Mouse (Mus musculus): ENCODE data around the gene Ifitm5.
A peak's percentile ranks its signal among the peaks of the same experiment; 100 is the strongest.
"Not testable (repeated sequence)": the region's sequence is repeated elsewhere in the genome, so short reads cannot be mapped to it uniquely, and the experiment has no call there.

Gene Ifitm5

DNA sequence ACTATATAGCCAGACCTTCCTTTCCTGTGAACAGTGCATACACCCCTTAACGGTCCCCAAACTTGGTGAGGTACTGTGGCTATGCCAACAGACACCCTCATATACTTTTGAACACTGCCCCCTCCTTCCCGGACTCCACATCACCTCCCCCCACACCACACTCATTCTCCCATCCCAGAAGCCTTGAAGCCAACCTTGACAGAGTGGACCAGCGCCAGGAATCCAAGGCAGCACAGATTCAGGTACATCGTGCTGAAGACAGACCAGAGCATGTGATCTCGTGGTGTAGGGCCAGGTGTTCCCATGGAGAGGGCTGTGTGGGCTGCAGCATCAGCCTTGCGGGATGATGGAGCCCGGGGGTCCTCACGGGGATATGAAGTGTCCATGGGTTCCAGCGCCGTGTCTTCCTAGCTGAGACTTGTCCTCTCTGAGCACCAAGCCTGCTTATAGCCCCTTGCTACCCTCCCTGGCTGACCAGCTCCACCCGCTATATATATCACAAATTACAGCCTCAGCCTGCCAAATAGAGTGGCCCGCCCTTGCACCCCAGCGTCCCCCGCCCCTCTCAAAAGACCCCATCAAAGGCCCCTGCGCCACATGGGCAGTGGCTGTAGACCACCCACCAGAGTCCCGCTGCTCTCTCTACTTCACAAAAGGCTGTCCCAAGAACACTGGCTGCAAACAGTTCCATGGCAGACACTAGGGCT is at the start of gene Ifitm5:
TSS of gene Ifitm5 (minus strand) at position 468 of the 707 bp plus-strand sequence.
- DNase-seq (ENCODE audit: low read depth, low spot score) = no peak

DNA sequence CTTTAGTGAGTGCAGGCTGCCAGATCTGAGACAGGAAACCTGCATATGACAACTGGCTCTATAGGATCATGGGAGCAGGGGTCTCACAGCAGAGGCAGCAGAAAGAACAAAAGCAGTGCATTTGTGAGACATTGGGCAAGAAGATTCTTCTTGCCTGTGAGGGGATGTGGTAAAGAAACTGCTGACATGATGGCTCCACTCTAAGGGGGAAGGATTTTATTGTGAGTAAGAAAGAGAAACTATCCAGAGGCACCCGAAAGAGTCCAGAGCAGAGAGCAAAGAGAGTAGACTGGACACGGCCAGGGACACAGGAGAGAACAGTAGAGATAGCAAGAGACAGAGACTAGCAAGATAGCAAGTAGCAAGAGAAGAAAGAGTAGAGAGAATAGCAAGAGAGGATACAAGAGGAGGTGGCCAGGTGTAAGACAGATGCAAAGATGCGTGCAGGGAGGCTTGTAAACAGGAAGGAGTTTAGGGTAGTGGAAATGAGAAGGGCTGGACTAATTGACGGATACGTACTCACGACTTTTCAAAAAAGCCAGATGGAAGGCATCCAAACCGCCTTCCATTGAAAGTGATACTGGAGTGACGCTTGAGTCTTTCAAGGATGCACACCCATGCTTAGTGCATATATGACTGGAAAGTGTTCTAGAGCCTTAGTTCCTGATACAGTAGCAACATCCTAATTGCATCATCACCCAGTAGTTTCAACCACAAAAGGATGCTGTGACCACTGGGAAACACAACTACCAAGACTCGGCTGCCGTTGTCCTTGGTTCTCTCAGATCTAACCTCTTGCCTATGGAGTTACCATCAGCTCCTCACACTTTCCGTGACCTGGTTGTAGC is 49.0 kb upstream of the Ifitm5 start:
- DNase-seq (ENCODE audit: low read depth, low spot score) = no peak

DNA sequence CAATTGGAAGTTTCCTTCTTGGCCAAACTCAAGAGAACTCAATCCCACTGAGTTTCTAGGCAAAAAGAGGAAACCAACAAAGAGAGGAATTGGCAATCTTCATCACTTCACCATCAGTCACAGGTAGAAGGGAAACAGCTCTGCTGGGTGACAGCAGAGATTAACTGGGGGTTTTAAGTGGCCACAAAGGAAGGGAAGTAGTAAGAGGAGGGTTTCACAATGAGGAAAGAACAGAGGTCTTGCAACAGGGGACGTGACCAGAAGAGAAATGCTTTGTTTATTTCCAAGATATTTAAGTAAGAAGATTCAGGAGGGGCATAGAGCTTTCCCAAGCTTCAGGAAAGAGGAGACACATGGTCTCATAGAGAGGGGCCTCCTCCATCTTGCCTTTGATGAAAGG is 47.7 kb upstream of the Ifitm5 start:
- no peak for DNase-seq (ENCODE audit: low read depth, low spot score)

DNA sequence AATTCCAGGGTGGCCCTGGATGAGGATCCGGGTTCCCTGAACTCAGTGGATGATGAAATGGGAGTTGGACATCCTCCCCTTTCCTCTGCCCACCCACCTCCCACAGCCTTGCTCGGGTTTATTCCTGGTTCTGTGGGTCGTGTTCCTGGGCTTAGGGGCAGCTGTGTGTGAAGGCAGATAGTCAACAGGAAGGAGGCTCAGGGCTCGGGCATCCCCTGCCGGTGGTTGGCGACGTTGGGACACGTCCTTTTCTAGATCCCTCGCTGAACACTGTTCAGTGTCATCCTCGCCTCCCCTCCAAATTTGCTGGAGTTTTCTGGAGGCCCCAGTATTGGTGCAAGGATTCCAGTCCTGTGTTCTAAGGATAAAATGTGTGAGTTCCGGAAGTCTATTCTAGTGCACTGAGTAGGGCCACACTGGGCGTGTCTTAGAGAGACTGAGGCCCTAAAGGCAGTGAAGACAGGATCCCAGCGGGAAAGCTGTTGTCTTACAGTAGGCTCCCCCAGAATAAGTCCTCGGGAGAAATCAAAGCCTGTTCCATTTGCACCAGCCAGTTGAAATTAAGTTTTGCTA is 41.1 kb upstream of the Ifitm5 start:
- no peak for DNase-seq (ENCODE audit: low read depth, low spot score)

DNA sequence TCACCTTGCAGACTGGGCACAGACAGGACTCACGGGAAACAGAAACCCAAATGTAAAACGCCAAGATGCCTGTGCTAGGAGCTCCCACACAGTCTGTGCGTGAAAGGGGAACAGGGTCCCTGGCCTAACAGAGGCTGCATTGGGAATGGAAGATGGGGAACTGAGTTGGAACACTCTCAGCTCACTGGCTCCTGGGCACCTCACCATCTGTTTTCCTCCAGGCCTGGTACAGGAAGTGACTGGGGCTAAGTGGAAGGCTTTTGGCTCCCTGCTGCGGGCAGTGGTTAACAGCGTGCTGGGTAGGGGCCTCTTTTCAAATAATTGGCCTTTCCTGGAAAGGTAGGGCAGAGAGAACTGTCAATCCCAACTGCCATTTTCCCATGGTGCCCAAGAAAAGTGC is 40.5 kb upstream of the Ifitm5 start:
- DNase-seq (ENCODE audit: low read depth, low spot score) = no peak

DNA sequence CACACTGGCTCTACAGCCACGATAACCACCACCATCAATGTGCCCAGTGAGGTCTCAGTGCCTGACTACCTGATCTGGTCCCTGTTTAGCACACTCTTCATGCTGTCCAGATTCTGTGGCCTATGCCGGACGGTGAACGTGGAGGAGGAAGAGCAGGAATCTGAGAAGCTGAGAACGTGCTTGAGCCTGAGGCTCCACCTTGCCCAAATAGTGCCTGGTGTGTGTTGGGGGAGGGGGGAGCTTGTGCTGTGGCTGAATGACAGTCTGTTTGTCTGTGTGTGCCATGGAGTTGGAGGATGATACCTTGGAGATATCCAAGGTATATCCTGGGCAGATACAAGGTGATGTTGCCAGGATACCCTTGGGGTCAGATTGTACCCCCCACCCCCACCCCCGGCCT is 40.1 kb upstream of the Ifitm5 start:
- DNase-seq (ENCODE audit: low read depth, low spot score) = no peak

DNA sequence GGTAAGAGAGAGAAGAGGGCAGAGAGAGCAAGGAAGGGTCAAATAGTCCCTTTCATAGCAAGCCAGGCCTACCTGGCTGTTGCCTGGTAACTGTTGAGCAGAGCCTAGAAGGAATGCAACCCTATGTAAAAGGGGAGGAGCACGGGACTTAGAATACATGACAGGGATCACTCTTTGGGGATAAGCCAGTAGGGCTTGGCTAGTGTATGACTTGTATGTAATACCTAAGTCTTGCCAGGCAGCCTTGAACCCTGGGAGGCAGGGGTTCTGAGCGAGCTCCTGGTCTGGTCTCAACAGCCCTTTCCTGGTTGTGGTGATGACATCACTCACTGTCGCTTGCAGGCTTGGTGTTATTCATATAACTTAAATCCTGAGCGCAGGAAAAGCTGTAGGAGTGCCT is 38.9 kb upstream of the Ifitm5 start:
- DNase-seq (ENCODE audit: low read depth, low spot score) = no peak

DNA sequence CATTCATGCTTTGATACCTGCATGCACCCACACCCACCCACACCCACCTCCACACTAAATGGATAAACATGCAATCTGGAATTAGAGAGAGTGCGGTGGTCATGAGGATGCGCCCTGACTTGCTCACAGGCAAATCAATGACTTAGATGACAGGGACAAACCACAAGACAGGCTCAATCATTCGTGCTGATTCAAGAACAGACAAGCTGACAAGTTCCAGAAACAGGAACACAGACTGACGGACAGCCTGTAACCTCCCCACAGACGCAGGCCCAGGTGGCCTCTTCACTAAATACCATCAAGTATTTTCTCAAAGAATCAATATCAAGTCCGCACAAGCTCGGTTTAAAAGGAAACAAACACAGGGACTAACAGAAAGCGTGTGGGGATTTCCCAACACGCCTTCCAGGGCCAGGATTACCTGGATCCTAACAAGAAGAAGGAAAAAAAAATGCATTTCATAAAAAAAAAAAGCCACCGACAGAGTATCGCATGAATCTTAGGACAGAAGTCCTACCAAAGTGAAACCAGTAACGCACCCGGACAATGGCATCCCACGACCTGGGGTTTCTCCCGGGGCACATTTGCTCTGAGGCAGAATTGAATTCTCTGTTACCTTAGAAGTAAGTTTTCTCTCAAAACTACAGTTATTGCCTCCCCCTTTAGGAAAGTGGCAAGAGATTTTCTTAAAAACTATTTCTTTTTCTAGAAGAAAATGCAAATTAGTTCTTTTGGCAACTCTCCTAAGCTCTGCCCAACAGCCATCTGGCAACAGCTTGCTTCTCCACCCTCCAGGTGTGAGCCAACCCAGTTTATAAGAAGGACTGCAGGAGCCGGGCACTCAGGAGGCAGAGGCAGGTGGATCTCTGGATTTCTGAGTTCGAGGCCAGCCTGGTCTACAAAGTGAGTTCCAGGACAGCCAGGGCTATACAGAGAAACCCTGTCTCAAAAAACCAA is 37.4 kb upstream of the Ifitm5 start:
- no peak for DNase-seq (ENCODE audit: low read depth, low spot score)

DNA sequence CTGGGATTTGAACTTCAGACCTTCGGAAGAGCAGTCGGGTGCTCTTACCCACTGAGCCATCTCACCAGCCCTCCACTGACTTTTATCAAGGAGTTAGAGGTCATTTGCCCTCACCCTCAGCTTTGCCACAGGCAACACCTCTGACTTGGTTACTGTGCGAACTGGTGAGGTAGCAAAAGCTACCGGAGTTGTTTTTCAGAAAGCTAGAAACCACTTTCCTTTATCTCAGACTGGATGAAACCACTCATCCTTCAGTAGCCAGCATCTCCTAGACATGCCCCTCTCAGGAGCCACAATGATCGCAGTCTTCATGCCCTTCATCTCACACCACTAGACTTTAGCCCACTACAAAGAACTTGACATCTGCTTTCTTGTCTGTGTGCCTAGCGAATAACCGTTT is 32.9 kb upstream of the Ifitm5 start:
- no peak for DNase-seq (ENCODE audit: low read depth, low spot score)

DNA sequence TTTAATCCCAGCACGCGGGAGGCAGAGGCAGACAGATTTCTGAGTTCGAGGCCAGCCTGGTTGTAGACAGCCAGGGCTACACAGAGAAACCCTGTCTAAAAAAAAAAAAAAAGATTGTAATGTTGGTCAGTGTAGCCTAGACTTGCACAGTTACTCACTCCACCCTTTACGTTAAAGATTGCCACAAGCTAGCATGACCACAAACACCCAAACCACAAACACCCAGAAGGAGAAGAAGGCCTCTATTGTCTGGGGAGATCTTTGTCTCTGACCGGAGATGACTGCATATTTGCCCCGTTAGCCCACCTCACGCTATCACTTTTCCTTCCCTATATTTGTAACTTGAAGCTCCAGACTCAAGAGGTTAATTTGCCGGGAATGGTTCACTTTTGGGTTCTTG is 31.6 kb upstream of the Ifitm5 start:
- DNase-seq (ENCODE audit: low read depth, low spot score) = no peak

DNA sequence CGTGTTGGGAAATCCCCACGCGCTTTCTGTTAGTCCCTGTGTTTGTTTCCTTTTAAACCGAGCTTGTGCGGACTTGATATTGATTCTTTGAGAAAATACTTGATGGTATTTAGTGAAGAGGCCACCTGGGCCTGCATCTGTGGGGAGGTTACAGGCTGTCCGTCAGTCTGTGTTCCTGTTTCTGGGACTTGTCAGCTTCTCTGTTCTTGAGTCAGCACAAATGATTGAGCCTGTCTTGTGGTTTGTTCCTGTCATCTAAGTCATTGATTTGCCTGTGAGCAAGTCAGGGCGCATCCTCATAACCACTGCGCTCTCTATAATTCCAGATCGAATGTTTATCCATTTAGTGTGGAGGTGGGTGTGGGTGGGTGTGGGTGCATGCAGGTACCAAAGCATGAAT is 26.6 kb upstream of the Ifitm5 start:
- not testable (repeated sequence) for DNase-seq (ENCODE audit: low read depth, low spot score)

DNA sequence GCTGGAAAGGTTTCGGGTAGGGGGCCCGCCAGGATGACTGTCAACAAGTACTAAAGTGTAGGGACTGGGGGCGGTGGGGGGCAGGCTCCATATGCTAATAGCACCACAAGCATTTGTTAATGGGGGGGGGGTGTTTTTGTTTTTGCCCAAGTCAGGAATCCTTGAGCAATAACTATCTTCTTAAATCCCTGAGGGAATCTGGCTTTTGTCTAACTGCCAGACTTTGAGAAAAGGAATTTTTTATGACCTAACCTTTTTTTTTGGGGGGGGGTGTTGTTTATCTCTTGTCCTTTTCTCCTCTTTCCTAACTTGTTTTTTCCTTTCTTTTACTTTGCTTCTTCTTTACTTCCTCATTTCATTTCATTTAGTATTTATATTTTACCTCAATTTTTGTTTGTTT is 25.4 kb upstream of the Ifitm5 start:
- DNase-seq (ENCODE audit: low read depth, low spot score) = no peak

DNA sequence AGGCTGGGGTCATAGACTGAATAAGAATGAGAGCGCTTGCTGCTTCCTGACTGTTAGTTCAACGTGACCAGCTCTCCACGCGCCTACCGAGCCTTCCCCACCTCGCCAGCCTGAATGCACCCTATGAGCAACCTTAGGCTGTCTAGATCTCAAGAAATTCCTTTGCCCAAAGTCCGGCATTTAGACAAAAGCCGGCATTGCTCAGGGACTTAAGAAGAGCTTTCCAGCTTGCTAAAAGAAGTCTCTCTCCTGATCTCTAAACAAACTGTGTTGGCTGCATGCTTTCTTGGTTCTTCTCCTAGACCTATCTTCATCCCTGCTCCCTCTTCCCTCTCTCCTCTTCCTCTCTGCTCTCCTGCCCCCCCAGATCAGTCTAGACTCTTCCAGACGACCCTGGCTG is 24.8 kb upstream of the Ifitm5 start:
- DNase-seq (ENCODE audit: low read depth, low spot score) = no peak

DNA sequence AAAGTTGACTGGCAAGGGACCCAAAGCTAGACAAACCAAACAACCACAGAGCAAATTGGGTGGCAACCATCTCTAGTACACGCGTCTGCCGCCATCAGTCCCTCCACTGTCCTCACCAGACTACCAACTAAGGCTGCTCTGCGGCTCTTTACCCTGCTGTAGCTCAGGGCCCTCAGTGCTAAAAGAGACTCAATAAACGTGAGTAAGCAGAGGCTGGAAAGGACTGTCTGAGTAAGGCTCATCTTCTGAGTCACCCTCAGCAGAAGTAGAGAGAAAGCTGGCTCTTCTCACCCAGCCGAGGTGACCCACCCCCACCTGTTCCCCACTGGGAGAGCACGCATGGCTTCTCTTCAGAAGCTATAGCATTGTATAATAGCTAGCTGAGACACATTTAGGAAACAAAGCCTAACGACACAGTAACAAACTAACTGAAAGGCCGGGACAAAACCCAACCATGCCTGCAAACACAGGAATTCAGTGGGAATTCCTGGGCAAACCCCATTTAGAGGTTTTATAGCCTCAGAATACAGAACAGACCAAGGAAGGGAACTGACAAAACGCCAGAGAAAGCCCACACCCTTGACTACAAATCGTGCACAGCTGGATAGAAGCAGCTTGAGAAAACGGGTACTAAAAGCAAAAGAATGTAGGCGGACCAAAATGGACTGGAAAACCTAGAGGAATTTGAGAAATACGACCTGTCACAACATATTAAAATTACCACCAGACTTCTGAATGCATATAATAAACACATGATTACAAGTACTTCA is 23.5 kb upstream of the Ifitm5 start:
- DNase-seq (ENCODE audit: low read depth, low spot score) = no peak

DNA sequence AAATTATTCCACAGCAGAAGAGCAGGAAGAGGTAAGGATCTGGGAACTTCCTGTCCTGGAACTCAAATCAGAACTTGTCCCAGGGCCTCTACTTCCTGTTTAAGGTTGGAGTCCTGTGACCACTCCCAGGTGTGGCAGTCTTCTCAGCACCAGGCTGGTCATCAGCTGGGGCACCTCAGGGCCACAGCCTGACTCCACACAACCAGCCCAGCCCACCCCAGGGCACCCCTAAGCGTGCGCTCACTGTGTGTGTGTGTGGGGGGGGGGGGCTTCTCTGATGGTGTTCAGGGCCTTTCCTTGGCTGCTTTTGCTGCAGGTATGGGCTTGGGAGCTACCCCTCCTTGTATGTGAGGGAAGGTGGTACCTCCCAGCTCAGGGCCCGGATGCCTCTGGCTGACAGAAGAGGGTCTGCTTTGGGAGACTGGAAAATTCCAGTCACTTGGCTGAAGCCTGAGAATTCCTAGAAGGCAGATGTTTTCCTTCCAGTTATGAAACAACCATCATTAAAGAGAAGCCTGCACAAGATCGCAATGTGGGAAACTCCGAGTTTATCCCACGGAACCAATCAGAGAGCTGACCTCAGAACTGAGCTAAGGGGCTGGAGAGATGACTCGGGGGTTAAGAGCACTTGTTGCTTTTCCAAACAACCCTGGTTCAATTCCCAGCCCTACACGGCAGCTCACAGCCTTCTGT is 21.5 kb upstream of the Ifitm5 start:
- no peak for DNase-seq (ENCODE audit: low read depth, low spot score)

DNA sequence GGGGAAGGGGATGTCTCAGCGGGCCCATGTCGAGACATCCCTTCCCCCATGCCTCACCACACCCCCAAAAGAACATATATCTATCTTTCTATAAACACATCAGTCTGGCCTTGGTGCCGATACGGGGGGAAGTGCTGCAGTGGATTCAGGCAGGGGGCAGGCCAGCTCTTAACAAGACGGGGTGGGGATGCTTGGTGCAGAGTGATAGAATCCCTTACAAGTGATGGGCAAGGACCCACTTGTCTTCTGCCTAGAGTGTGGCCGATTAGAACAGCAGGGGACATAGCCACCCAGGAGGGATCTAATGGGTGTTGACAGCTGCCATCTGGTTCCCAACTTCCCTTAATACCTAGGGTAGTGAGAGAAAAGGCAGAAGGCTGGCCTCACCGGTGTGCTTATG is 20.8 kb upstream of the Ifitm5 start:
- DNase-seq (ENCODE audit: low read depth, low spot score) = no peak

DNA sequence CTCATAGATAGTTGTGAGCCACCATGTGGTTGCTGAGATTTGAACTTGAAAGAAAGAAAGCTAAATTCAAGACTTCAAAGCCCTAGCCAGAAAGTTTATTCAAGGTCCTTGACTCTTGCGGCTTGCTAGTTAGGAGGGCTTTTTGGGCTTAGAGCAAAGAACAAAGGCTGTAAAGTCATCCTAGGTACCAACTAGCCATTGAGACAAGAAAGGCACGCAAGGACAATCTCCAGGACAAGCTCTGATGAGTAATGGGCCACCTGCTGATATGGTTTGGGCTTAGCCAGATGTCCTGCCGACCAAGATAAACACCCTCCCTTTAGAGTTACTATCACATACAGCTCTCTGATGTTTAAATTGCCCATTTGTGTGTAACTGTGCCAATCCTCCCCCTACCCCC is 18.6 kb upstream of the Ifitm5 start:
- not testable (repeated sequence) for DNase-seq (ENCODE audit: low read depth, low spot score)

DNA sequence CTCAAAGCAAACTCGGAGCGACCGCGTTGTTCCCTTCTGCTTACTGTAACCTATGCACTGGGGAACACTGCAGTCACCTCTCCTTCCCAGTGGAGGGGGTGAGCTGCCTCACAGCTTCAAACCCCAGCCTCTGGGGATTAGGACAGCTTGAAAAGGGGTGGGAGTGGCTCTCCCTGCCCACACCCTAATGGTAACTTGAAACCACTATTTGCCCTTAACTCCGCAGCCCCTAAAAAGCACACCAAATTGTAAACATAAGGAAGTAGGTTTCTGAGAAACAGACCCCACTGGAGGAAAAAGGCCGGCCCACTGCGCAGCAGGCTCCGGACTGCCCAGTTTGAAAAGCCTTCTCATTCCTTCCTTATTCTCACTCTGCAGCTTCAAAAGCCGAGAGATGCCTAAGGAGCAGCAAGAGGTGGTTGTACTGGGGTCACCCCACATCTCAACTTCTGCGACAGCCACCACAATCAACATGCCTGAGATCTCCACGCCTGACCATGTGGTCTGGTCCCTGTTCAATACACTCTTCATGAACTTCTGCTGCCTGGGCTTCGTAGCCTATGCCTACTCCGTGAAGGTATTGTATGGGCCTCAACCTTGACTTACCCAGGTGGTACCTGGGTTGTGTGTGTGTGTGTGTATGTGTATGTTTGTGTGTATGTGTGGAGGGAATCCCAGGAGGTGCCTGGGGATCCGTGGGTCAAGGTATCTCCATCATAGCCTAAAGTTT is 17.9 kb upstream of the Ifitm5 start:
- DNase-seq (ENCODE audit: low read depth, low spot score) = peak; percentile 65

DNA sequence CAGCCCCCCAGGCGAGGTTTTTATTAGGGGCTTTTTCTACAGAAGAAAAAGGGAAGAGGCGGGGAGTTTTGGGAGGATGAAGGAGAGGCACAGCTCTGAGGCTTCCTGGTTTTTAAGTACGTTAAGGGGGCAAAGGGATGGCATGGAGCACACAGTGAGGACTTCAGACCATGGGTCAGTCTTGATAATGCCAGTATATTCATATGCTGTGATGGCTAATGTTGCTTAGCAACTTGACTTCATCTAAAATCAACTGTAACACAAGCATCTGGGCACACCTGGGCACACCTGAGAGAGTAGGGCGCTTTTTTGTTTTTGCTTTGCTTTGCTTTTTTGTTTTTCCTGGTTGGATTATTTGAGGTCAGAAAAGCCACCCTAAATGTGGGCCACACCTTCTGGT is 16.8 kb upstream of the Ifitm5 start, which contains the start of gene Ifitm1:
TSS of gene Ifitm1 (plus strand) at position 301 of the 400 bp plus-strand sequence.
- no peak for DNase-seq (ENCODE audit: low read depth, low spot score)

DNA sequence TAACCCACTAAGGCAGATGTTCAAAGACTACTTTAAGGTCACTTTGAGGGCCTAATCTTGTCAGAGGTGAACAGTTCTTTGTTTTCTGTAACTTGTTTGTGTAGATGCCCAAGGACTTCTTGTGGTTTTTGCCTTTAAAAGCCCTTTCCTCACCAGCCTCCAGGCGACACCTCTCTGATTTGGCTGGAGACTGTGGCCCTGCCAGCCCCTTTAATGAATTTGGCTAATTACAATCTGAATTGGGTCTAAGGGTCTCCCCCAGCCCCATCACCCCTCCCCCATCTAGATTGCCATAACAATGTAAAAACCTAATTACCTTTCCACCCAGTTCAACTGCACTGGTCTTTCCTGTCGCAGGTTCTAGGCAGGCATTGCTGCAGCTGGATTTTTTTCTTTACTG is 12.6 kb upstream of the Ifitm5 start:
- no peak for DNase-seq (ENCODE audit: low read depth, low spot score)

Data from WW6 (cell line).